Mouse (Mus musculus) frontal cortex, adult (tissue): Measurements from ENCODE around the gene Olfr1395.

Experiments
- ATAC-seq: cut with Nextera tagmentation; 2 replicates; pipeline ENCODE4 v1.9.2; 2017; ENCODE audit warnings: mild to moderate bottlenecking, moderate library complexity, mixed read lengths; ENCODE audit not compliant: low TSS enrichment

Gene Olfr1395

GRCm38 (mm10) chr11:49141974-49142373 lies at the start of gene Olfr1395:
TSS of gene Olfr1395 (plus strand) at chr11:49142274.
- no peak for ATAC-seq

- no peak for ATAC-seq
Observed at GRCm38 (mm10) chr11:49092786-49093185, 49.3 kb upstream of the Olfr1395 start.

GRCm38 (mm10) chr11:49093861-49094660 lies 48.0 kb upstream of the Olfr1395 start:
- ATAC-seq: no peak

GRCm38 (mm10) chr11:49095367-49095766 lies 46.7 kb upstream of the Olfr1395 start:
- ATAC-seq: no peak

- no peak for ATAC-seq
Observed at GRCm38 (mm10) chr11:49100409-49100808, 41.7 kb upstream of the Olfr1395 start.

- ATAC-seq: no peak
Observed at GRCm38 (mm10) chr11:49101500-49101899, 40.6 kb upstream of the Olfr1395 start.

GRCm38 (mm10) chr11:49103047-49103693 lies 38.9 kb upstream of the Olfr1395 start:
- ATAC-seq: peak; percentile 96

GRCm38 (mm10) chr11:49105752-49106151 lies 36.3 kb upstream of the Olfr1395 start:
- no peak for ATAC-seq

GRCm38 (mm10) chr11:49107650-49108537 lies 34.2 kb upstream of the Olfr1395 start:
- no peak for ATAC-seq

- peak; percentile 76 for ATAC-seq
Observed at GRCm38 (mm10) chr11:49108833-49109232, 33.2 kb upstream of the Olfr1395 start.

- ATAC-seq: peak; percentile 56
Observed at GRCm38 (mm10) chr11:49111000-49111399, 31.1 kb upstream of the Olfr1395 start.

- ATAC-seq: peak; percentile 66
Observed at GRCm38 (mm10) chr11:49112624-49113219, 29.4 kb upstream of the Olfr1395 start.

GRCm38 (mm10) chr11:49114158-49114557 lies 27.9 kb upstream of the Olfr1395 start:
- ATAC-seq: no peak

- no peak for ATAC-seq
Observed at GRCm38 (mm10) chr11:49114774-49115173, 27.3 kb upstream of the Olfr1395 start, which contains the start of gene Olfr1396. TSS of gene Olfr1396 (minus strand) at chr11:49114874.

GRCm38 (mm10) chr11:49119635-49120034 lies 22.4 kb upstream of the Olfr1395 start:
- no peak for ATAC-seq

- ATAC-seq: peak; percentile 86
Observed at GRCm38 (mm10) chr11:49124169-49124568, 17.9 kb upstream of the Olfr1395 start.

- ATAC-seq: no peak
Observed at GRCm38 (mm10) chr11:49154077-49154476, 12.0 kb downstream of the Olfr1395 start, which contains the start of gene Olfr1394. TSS of gene Olfr1394 (plus strand) at chr11:49154377.

- no peak for ATAC-seq
Observed at GRCm38 (mm10) chr11:49156821-49157814, 15.0 kb downstream of the Olfr1395 start.

GRCm38 (mm10) chr11:49168839-49169611 lies 27.0 kb downstream of the Olfr1395 start:
- ATAC-seq: peak; percentile 96
